Mouse (Mus musculus): ENCODE results near the gene Smc1b.

- TF ChIP-seq POLR2A (IDR thresholded peaks at IDR 0.05; ENCODE audit: insufficient read length, low read depth) = no peak
- no peak for TF ChIP-seq MYOG (IDR thresholded peaks at IDR 0.05; ENCODE audit: control insufficient read depth in 1 of 3, insufficient read depth in 1 of 3, insufficient read length in 2 of 3, low read depth in 2 of 3)
- no peak for TF ChIP-seq REST (IDR thresholded peaks at IDR 0.05; ENCODE audit: insufficient read depth, insufficient read length)
- TF ChIP-seq CEBPB (IDR thresholded peaks at IDR 0.05; ENCODE audit: insufficient read depth, poor library complexity, severe bottlenecking) = no peak
These were observed 59.1 kb downstream of the Smc1b start for GRCm38 (mm10) chr15:85072651-85073050.
